Mouse (Mus musculus) erythroid progenitor cell, adult 5-6 weeks (primary cell): ENCODE measurements around the gene Ybx1. TPM values are rescaled to one million over a fixed set of nuclear protein-coding genes. Genes with fewer than 3 reads are reported as not detected.

ENCODE experiments used
- ATAC-seq: replicated peaks from 2 replicates; pipeline ENCODE4 v1.8.0; 2016; ENCODE audit warnings: moderate number of reproducible peaks, mild to moderate bottlenecking, moderate TSS enrichment, inconsistent platforms; ENCODE audit not compliant: poor library complexity, low FRiP score, severe bottlenecking
- total RNA-seq, 2 experiments: library from RNA; stranded (forward) in 1 of 2; stranded (reverse) in 1 of 2; fragments of 150-400 nt in 1 of 2; fragments of 186-747, 209-891 nt in 1 of 2; gene quantifications; 2 replicates each; pipeline versions ENCODE4 v1.2.3 to v1.2.4; 2015 to 2017; ENCODE audit warnings: low replicate concordance in 2 of 2

The Ybx1 gene
- total RNA-seq, 2 experiments from 2014 or later, result 193 to 250 TPM

- ATAC-seq, result no peak
Measured at GRCm38 (mm10) chr4:119275726-119276125, 18.7 kb downstream of the Ybx1 start.

- ATAC-seq, result no peak
Measured at GRCm38 (mm10) chr4:119275226-119275625, 19.2 kb downstream of the Ybx1 start.

- 0 out of 2 replicates have a peak, but pooled peaks have one; percentile 20 for ATAC-seq
Measured at GRCm38 (mm10) chr4:119274627-119275026, 19.8 kb downstream of the Ybx1 start.

- ATAC-seq, result no peak
Measured at GRCm38 (mm10) chr4:119266606-119267005, 27.8 kb downstream of the Ybx1 start.

- no peak for ATAC-seq
Measured at GRCm38 (mm10) chr4:119263459-119263858, 30.9 kb downstream of the Ybx1 start.

GRCm38 (mm10) chr4:119262483-119262882, 31.9 kb downstream of the Ybx1 start:
- no peak for ATAC-seq

- ATAC-seq, result no peak
Measured at GRCm38 (mm10) chr4:119261087-119261713, 33.2 kb downstream of the Ybx1 start.

GRCm38 (mm10) chr4:119259344-119260254, 34.8 kb downstream of the Ybx1 start:
- no peak for ATAC-seq

- no peak for ATAC-seq
Measured at GRCm38 (mm10) chr4:119257083-119257482, 37.3 kb downstream of the Ybx1 start.

GRCm38 (mm10) chr4:119255351-119255750, 39.1 kb downstream of the Ybx1 start, which contains the start of gene Cldn19:
Cldn19 (plus strand) TSS chr4:119255414.
- ATAC-seq, result no peak

- ATAC-seq, result no peak
Measured at GRCm38 (mm10) chr4:119254012-119254618, 40.3 kb downstream of the Ybx1 start.

- no peak for ATAC-seq
Measured at GRCm38 (mm10) chr4:119252025-119252808, 42.2 kb downstream of the Ybx1 start.

GRCm38 (mm10) chr4:119248407-119248965, 45.9 kb downstream of the Ybx1 start:
- ATAC-seq, result no peak

- 0 out of 2 replicates have a peak, but pooled peaks have one; percentile 50 for ATAC-seq
Measured at GRCm38 (mm10) chr4:119247462-119248235, 46.8 kb downstream of the Ybx1 start.

- no peak for ATAC-seq
Measured at GRCm38 (mm10) chr4:119246688-119247225, 47.6 kb downstream of the Ybx1 start.

- ATAC-seq, result no peak
Measured at GRCm38 (mm10) chr4:119245961-119246360, 48.4 kb downstream of the Ybx1 start.

- ATAC-seq, result no peak
Measured at GRCm38 (mm10) chr4:119245556-119245955, 48.8 kb downstream of the Ybx1 start.

GRCm38 (mm10) chr4:119244468-119245240, 49.8 kb downstream of the Ybx1 start:
- no peak for ATAC-seq
